Mouse (Mus musculus) heart, embryonic 14.5 days (tissue): Measurements from ENCODE around the gene Slc25a5. TPM values are rescaled to one million over a fixed set of nuclear protein-coding genes. Genes with fewer than 3 reads are reported as not detected.
"Not testable (repeated sequence)": the region's sequence is repeated elsewhere in the genome, so short reads cannot be mapped to it uniquely, and the experiment has no call there.

ENCODE experiments used
- ATAC-seq: fragments of 200-750 bp; cut with Nextera tagmentation; 2 replicates; pipeline ENCODE4 v1.8.0; 2017; ENCODE audit warnings: low read depth, moderate TSS enrichment; ENCODE audit not compliant: insufficient number of reproducible peaks, insufficient read depth, low FRiP score
- H3K27ac ChIP-seq, 2 experiments: fragments of 200-500 bp in 1 of 2; fragments of 300-500 bp in 1 of 2; sonication (generic) in 1 of 2; replicated peaks in 1 of 2; 2 replicates each; pipeline ENCODE4 v1.5.1; 2012 to 2014; ENCODE audit warnings: low read depth in 2 of 2, low read length in 2 of 2, control low read depth in 1 of 2, mild to moderate bottlenecking in 1 of 2, mixed read lengths in 1 of 2; ENCODE audit not compliant: control insufficient read depth in 1 of 2, insufficient read depth in 1 of 2
- H3K27me3 ChIP-seq: fragments of 300-500 bp; sonication (generic); 2 replicates; pipeline ENCODE4 v1.6.1; 2014; ENCODE audit warnings: mild to moderate bottlenecking, low read length, control low read depth; ENCODE audit not compliant: control insufficient read depth, insufficient read depth
- H3K36me3 ChIP-seq: fragments of 300-500 bp; sonication (generic); 2 replicates; pipeline ENCODE4 v1.6.1; 2014; ENCODE audit warnings: mild to moderate bottlenecking, control low read depth, low read length, mixed read lengths; ENCODE audit not compliant: control insufficient read depth, insufficient read depth
- H3K4me1 ChIP-seq, 2 experiments: fragments of 200-500 bp in 1 of 2; fragments of 300-500 bp in 1 of 2; sonication (generic) in 1 of 2; 2 replicates each; pipeline ENCODE4 v1.6.1; 2012 to 2014; ENCODE audit warnings: low read length in 2 of 2, control low read depth in 1 of 2, mixed read lengths in 1 of 2; ENCODE audit not compliant: control insufficient read depth in 2 of 2, insufficient read depth in 2 of 2
- H3K4me2 ChIP-seq: fragments of 300-500 bp; sonication (generic); 2 replicates; pipeline ENCODE4 v1.6.1; 2014; ENCODE audit warnings: mild to moderate bottlenecking, low read length
- H3K4me3 ChIP-seq, 2 experiments: fragments of 200-500 bp in 1 of 2; fragments of 300-500 bp in 1 of 2; sonication (generic) in 1 of 2; 2 replicates each; pipeline ENCODE4 v1.5.1; 2012 to 2014; ENCODE audit warnings: low read length in 2 of 2, mild to moderate bottlenecking in 2 of 2, control low read depth in 1 of 2, low read depth in 1 of 2, moderate library complexity in 1 of 2; ENCODE audit not compliant: control insufficient read depth in 1 of 2, insufficient read depth in 1 of 2
- H3K9ac ChIP-seq: fragments of 300-500 bp; sonication (generic); 2 replicates; pipeline ENCODE4 v1.6.1; 2014; ENCODE audit warnings: mild to moderate bottlenecking, low read length
- H3K9me3 ChIP-seq: fragments of 300-500 bp; sonication (generic); 2 replicates; pipeline ENCODE4 v1.6.1; 2016; ENCODE audit warnings: low read length, control low read depth; ENCODE audit not compliant: control insufficient read depth
- WGBS: fragments of 180-500 bp; shearing (Covaris S2); extraction: QIAGEN DNeasy Blood & Tissue Kit; methylation state at CpG from one replicate; pipeline ENCODE4 v1.1.7; 2014; 5-methylcytosine and 5-hydroxymethylcytosine counted together
- polyA plus RNA-seq: library from polyadenylated mRNA; unstranded; fragments of >200 nt; fragmentation: Nextera tagmentation; extraction: Ambion mirVana; gene quantifications from 2 replicates; pipeline ENCODE4 v1.2.1, GENCODE M21; 2014

The Slc25a5 gene
- polyA plus RNA-seq, 1 experiment from 2014 or later: 1,151 TPM

GRCm38 (mm10) chrX:36775520-36775919 lies 19.9 kb upstream of the Slc25a5 start:
- H3K4me1 ChIP-seq: no peaks in the 10 kb centered on the region; a peak in 1 of 4 replicates
- 73% methylated on average over 5 of the region's 5 CpGs for WGBS
- no peaks in the 10 kb centered on the region for H3K27me3 ChIP-seq
- H3K36me3 ChIP-seq: no peaks in the 10 kb centered on the region
- no peaks in the 10 kb centered on the region for H3K9me3 ChIP-seq
- H3K9ac ChIP-seq: no peak overlapping the region
- H3K4me3 ChIP-seq: no peak overlapping the region
- H3K27ac ChIP-seq: no peak overlapping the region
- H3K4me2 ChIP-seq: no peak overlapping the region
- ATAC-seq: no peak

GRCm38 (mm10) chrX:36777694-36778093 lies 17.8 kb upstream of the Slc25a5 start:
- Histone ChIP-seq H3K9me3 (no peaks in the 10 kb centered on the region), H3K4me3 (no peak overlapping the region), H3K36me3 (no peaks in the 10 kb centered on the region), H3K27ac (no peak overlapping the region), H3K9ac (no peak overlapping the region), H3K4me1 (no peaks in the 10 kb centered on the region), H3K27me3 (no peaks in the 10 kb centered on the region), H3K4me2 (no peak overlapping the region)
- WGBS: 65% methylated on average over 4 of the region's 4 CpGs
- ATAC-seq: no peak

- Histone ChIP-seq H3K4me1 (no peaks in the 10 kb centered on the region), H3K9me3 (no peaks in the 10 kb centered on the region), H3K4me3 (no peak overlapping the region), H3K36me3 (no peaks in the 10 kb centered on the region), H3K4me2 (no peak overlapping the region), H3K9ac (no peak overlapping the region), H3K27ac (no peak overlapping the region), H3K27me3 (no peaks in the 10 kb centered on the region)
- ATAC-seq: no peak
- WGBS: 63% methylated on average over 4 of the region's 4 CpGs
Measured at GRCm38 (mm10) chrX:36789360-36789759, 6.1 kb upstream of the Slc25a5 start.

- Histone ChIP-seq H3K4me3 (no peak overlapping the region), H3K27ac (no peak overlapping the region), H3K4me1 (no peaks in the 10 kb centered on the region), H3K4me2 (no peak overlapping the region), H3K27me3 (no peaks in the 10 kb centered on the region), H3K9ac (no peak overlapping the region), H3K36me3 (peaks cover 18% of the 10 kb centered on the region), H3K9me3 (no peaks in the 10 kb centered on the region)
- 69% methylated on average over 5 of the region's 5 CpGs for WGBS
- ATAC-seq: no peak
Measured at GRCm38 (mm10) chrX:36794571-36794970, 880 bp upstream of the Slc25a5 start.

- Histone ChIP-seq H3K27ac (peak overlapping the region; percentile 93 to 96), H3K4me2 (peak overlapping the region; percentile 64), H3K36me3 (peaks cover 18% of the 10 kb centered on the region), H3K9me3 (no peaks in the 10 kb centered on the region), H3K9ac (peak overlapping the region; percentile 89), H3K27me3 (no peaks in the 10 kb centered on the region), H3K4me1 (no peaks in the 10 kb centered on the region), H3K4me3 (peak overlapping the region; percentile 69 to 85)
- ATAC-seq: peak; percentile 78
- 10% methylated on average over 40 of the region's 41 CpGs for WGBS
Measured at GRCm38 (mm10) chrX:36796163-36796581, 721 bp downstream of the Slc25a5 start.

- 47% methylated on average over 8 of the region's 8 CpGs for WGBS
- H3K4me1 ChIP-seq, ATAC-seq: not testable (repeated sequence)
Measured at GRCm38 (mm10) chrX:36796734-36797133, 1.3 kb downstream of the Slc25a5 start.

GRCm38 (mm10) chrX:36799131-36799879 lies 3.9 kb downstream of the Slc25a5 start:
- no peak overlapping the region for H3K27ac ChIP-seq
- 45% methylated on average over 6 of the region's 6 CpGs for WGBS

More at GRCm38 (mm10) chrX:36796734-36797133, 1.3 kb downstream of the Slc25a5 start:
- H3K9ac ChIP-seq: peak overlapping the region; percentile 89
- not testable (repeated sequence) for H3K27me3 ChIP-seq, H3K9me3 ChIP-seq
- H3K27ac ChIP-seq: peak overlapping the region; percentile 93 to 96
- H3K4me3 ChIP-seq: peak overlapping the region; percentile 69 to 85
- peak overlapping the region; percentile 64 for H3K4me2 ChIP-seq
- peaks cover 18% of the 10 kb centered on the region for H3K36me3 ChIP-seq

GRCm38 (mm10) chrX:36803189-36803588 lies 7.7 kb downstream of the Slc25a5 start:
- 69% methylated on average over 5 of the region's 5 CpGs for WGBS
- Histone ChIP-seq H3K4me1 (peaks cover 0 to 2% of the 10 kb centered on the region in 2 experiments; a peak in 1 of 4 replicates), H3K9me3 (no peaks in the 10 kb centered on the region), H3K36me3 (peaks cover 7% of the 10 kb centered on the region), H3K4me2 (no peak overlapping the region), H3K4me3 (no peak overlapping the region), H3K27me3 (no peaks in the 10 kb centered on the region), H3K27ac (no peak overlapping the region), H3K9ac (no peak overlapping the region)
- ATAC-seq: no peak

More at GRCm38 (mm10) chrX:36799131-36799879, 3.9 kb downstream of the Slc25a5 start:
- Histone ChIP-seq H3K9ac (no peak overlapping the region), H3K4me3 (no peak overlapping the region), H3K4me2 (no peak overlapping the region), H3K27me3 (no peaks in the 10 kb centered on the region), H3K36me3 (peaks cover 18% of the 10 kb centered on the region), H3K9me3 (no peaks in the 10 kb centered on the region), H3K4me1 (no peaks in the 10 kb centered on the region)
- no peak for ATAC-seq
